Comparison of ENCODE assay signal across 8 mouse cellular contexts in genomic region chr17:56716655-56717362, GRCm38 (mm10). TPM values are rescaled to one million over a fixed set of nuclear protein-coding genes. Genes with fewer than 3 reads are reported as not detected.
A peak's percentile ranks its signal among the peaks of the same experiment; 100 is the strongest.
DNase-seq lines count a peak whose midpoint lies in the region; ATAC-seq lines count a peak whose summit lies in the region.

No protein-coding gene starts in this region.

- H3K27ac ChIP-seq in hindbrain, embryonic 11.5 days (ENCODE audit: low read depth, low read length), result peak overlapping the region; percentile 72

- H3K4me3 ChIP-seq in hindbrain, embryonic 11.5 days (ENCODE audit: low read depth, low read length), result peak overlapping the region; percentile 79

- DNase-seq in Muller cell, postnatal 12 days (ENCODE audit: inconsistent ontology term), result peak; percentile 99
- peak; percentile 97 for DNase-seq in cerebellum, adult 9-11 months
- DNase-seq in frontal cortex, adult 2 months (ENCODE audit: extremely low spot score in 1 of 2, low spot score in 1 of 2), result peak; percentile 98 to 99
- DNase-seq in hindbrain, embryonic 11.5 days (ENCODE audit: low spot score), result peak; percentile 99
- peak; percentile 95 for DNase-seq in layer of hippocampus, postnatal 10 days (ENCODE audit: low spot score in 2 of 2)
- DNase-seq in lung, postnatal 10 days, result peak; percentile 99
- peak; percentile 94 for DNase-seq in ovary, postnatal 36 days (ENCODE audit: low spot score)
- peak; percentile 98 for DNase-seq in thymus, postnatal 25 days

- peak overlapping the region; percentile 62 for H3K4me2 ChIP-seq in hindbrain, embryonic 11.5 days (replicated peaks; ENCODE audit: low read depth, low read length)

- under 1% methylated on average over 44 of the region's 55 CpGs for WGBS in hindbrain, embryonic 11.5 days

- no peaks in the 10 kb centered on the region for H3K9me3 ChIP-seq in hindbrain, embryonic 11.5 days (ENCODE audit: control insufficient read depth, low read length)

- peak overlapping the region; percentile 89 for H3K9ac ChIP-seq in hindbrain, embryonic 11.5 days (ENCODE audit: low read depth, low read length)

- H3K27me3 ChIP-seq in hindbrain, embryonic 11.5 days (ENCODE audit: control insufficient read depth, insufficient read depth, low read length), result no peaks in the 10 kb centered on the region

- ATAC-seq in hindbrain, embryonic 11.5 days (ENCODE audit: low FRiP score), result peak; percentile 94

- 0 out of 2 replicates have a peak, but pooled peaks cover 5% of the 10 kb centered on the region for H3K4me1 ChIP-seq in hindbrain, embryonic 11.5 days (replicated peaks; ENCODE audit: control insufficient read depth, insufficient read depth, low read length)

- H3K36me3 ChIP-seq in hindbrain, embryonic 11.5 days (ENCODE audit: control insufficient read depth, insufficient read depth, low read length), result peaks cover under 1% of the 10 kb centered on the region; the same call in 1 of the 2 replicates

RNA-seq across cellular contexts. Expression of gene Ndufa11, which starts 0.8 kb away (rescaled TPM):
- polyA plus RNA-seq in frontal cortex, adult 2 months (2012; rRNA removed), result 336 and 372 TPM in 2 replicates
- polyA plus RNA-seq in hindbrain, embryonic 11.5 days (2014; fragmentation: Nextera tagmentation; extraction: Ambion mirVana), result 363 and 381 TPM in 2 replicates
- 100 to 1,000 TPM; 262 to 265 TPM for total RNA-seq in layer of hippocampus, postnatal 10 days (2021)

RNA-seq across cellular contexts. Expression of gene Vmac, which starts 1.0 kb away (rescaled TPM):
- 18.7 and 22.4 TPM in 2 replicates for polyA plus RNA-seq in frontal cortex, adult 2 months (2012; rRNA removed)
- 15.6 and 18.1 TPM in 2 replicates for polyA plus RNA-seq in hindbrain, embryonic 11.5 days (2014; fragmentation: Nextera tagmentation; extraction: Ambion mirVana)
- 10 to 100 TPM in 1 of 2 experiments, 1 to 10 TPM in 1; 9.7 to 12.5 TPM for total RNA-seq in layer of hippocampus, postnatal 10 days (2021)

RNA-seq across cellular contexts. Expression of gene Nrtn, which starts 40.5 kb away (rescaled TPM):
- 5.9 and 7.4 TPM in 2 replicates for polyA plus RNA-seq in frontal cortex, adult 2 months (2012; rRNA removed)
- 4.4 and 4.6 TPM in 2 replicates for polyA plus RNA-seq in hindbrain, embryonic 11.5 days (2014; fragmentation: Nextera tagmentation; extraction: Ambion mirVana)
- total RNA-seq in layer of hippocampus, postnatal 10 days (2021), result 1 to 10 TPM; 1.6 to 2.3 TPM

RNA-seq across cellular contexts. Expression of gene Ranbp3, which starts 43.7 kb away (rescaled TPM):
- polyA plus RNA-seq in frontal cortex, adult 2 months (2012; rRNA removed), result 103 and 110 TPM in 2 replicates
- 94.2 and 104 TPM in 2 replicates for polyA plus RNA-seq in hindbrain, embryonic 11.5 days (2014; fragmentation: Nextera tagmentation; extraction: Ambion mirVana)
- total RNA-seq in layer of hippocampus, postnatal 10 days (2021), result 10 to 100 TPM; 84.9 to 91.7 TPM

RNA-seq across cellular contexts. Expression of gene Dus3l, which starts 47.7 kb away (rescaled TPM):
- polyA plus RNA-seq in frontal cortex, adult 2 months (2012; rRNA removed), result 145 and 149 TPM in 2 replicates
- polyA plus RNA-seq in hindbrain, embryonic 11.5 days (2014; fragmentation: Nextera tagmentation; extraction: Ambion mirVana), result 30.3 and 35.4 TPM in 2 replicates
- total RNA-seq in layer of hippocampus, postnatal 10 days (2021), result 10 to 100 TPM; 66.7 to 72.0 TPM

Comparison
In these comparisons a context has a peak if more than half of its experiments do, and no peak if none do; other contexts are left out.
1. Peak in every context shown above with its lines: DNase-seq, ATAC-seq, H3K4me3 ChIP-seq and H3K27ac ChIP-seq.